Mouse (Mus musculus): ENCODE data around the gene Foxp1.
A peak's percentile ranks its signal among the peaks of the same experiment; 100 is the strongest.

Gene Foxp1

DNA sequence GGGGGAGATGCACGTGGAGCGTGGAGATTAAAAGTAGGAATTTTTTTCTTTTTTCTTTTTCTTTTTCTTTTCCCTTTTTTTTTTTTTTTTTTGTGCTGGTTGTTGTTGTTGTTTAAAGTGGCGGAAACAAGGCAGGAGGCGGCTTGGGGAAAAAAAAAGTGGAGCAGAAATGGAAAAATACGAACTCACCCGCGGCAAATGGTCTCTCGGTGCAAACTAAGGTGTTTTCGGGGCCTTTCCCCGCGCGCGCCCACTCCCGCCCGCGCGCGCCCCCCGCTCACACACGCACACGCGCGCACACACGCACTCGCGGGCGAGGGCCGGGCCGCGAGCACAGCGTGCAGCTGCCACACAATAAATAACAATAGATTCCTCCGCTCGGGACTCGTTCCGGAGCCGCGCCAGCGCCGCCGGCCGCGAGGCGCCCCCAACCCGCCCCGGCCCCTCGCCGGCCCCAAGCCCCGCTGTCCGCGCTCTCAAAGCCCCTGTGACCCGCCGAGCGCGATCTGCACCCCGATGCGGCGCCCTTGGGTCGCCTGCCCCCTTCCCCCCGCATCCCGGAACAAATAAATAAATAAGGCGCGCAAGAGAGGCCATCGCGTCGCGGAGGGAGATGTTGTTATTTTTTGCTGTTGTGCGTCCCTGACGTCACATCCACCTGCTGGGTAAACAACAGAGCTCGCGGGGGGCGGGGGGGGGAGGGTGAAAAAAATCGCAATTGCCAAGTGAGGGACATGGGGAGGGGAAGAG, at the start of gene Foxp1:
Gene Foxp1, minus strand, starts transcription at position 363 of the 750 bp plus-strand sequence.
- DNase-seq, result peak; percentile 81 to 83

DNA sequence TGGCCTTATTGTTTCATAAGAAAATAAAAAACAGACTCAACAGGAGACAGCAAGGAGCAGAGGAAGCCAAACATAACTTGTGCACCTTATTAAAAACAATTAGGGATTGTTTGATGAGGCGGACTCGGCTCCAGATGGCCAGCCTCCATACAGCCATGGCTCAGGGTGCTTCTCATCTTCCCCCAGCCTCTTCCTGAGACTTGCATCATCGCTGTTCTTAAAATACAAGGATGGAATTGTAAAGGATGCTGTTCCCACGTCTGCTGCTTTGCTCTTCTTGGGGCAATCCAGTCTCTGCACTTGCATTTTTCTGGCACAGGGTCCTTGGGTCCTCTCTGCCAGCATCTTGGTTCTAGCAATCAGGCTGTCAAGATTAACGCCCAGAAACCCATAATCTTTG, 49.5 kb upstream of the Foxp1 start:
- no peak for DNase-seq

DNA sequence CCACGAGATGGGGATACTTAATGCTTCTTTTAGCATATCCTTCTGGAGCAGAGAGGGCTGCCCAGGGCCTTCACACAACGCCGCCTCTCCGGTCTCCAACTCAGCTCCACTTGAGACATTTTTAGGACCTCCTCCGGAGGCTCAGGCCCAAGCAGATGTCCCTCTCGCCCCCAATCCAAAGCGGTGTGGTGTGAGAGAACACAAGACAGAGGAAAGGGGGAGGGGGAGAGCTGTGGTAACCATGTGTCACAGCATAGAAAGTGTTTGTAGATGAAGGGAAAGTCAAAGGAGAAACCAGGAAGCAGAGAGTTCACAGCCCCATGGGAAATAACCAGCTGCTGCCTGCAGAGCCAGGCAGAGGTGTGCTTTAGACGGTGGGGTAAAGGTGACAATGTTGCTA, 44.4 kb upstream of the Foxp1 start:
- no peak for DNase-seq

DNA sequence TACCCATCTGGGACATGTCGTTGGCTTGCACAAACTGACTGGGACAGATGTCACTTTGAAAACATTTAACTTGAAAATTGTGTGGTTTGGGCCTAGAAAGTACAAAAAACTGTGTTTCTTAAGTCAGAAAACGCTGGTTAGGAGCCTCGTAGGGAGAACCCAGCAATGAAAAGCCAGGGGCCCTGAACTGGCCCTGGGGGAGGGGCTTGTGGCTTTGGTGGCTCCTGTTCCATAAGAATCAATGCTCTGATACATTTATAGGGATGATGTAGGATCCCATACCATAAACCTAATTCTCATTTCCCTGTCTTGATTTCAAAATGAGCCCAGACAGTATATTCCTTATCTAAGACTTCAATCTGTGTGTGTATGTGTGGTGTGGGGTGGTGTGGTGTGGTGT, 42.2 kb upstream of the Foxp1 start:
- no peak for DNase-seq

DNA sequence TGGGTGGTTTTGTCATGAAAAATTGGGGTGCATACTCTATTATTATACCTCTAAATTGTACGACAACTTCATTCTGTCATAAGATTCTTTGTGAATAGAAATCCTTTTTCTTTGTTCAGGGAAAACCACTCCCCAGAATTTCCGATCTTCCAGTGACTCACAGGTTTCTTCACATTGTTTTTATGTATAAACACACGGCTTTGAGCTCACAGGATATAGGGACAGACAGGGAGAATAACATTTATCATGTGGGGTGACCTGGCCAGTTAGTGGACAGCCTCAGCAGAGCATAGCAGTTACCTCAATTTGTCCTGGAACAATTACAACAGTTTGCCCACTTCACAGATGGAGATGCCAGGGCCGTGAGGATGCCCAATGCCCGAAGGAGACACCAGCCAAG, 34.4 kb upstream of the Foxp1 start:
- DNase-seq, result no peak

DNA sequence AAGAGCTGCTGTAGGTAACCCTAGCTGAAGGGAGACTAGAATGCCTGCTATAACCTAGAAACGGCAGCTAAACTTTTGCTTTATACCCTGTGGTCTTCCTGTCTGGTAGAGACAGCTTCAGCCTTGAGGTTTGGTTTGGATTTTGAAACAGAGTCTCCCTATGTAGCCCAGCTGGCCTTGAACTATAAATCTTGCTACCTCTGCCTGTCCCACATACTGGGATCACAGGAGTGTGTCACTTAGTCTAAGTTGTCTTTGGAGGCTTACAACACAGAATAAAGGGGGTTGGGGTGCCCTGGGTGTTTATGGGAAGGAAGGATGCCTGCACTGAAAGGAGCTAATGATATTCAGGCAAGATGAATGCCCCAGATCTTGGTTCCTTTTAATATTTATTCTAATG, 30.3 kb upstream of the Foxp1 start:
- DNase-seq, result no peak

DNA sequence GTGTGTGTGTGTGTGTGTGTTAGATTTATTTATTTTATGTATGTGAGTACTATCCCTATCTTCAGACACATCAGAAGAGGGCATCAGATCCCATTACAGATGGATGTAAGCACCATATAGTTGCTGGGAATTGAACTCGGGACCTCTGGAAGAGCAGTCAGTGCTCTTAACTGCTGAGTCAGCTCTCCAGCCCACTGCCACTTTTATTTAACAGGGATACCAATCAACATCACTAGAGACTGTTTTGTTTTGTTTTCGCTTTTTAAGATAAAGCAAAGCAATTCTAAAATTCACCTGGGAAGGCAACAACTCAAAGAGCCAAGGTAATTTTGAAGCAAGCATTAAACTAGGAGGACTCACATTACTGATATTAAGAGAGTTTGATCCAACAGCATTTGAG, 23.9 kb upstream of the Foxp1 start:
- DNase-seq, result no peak

DNA sequence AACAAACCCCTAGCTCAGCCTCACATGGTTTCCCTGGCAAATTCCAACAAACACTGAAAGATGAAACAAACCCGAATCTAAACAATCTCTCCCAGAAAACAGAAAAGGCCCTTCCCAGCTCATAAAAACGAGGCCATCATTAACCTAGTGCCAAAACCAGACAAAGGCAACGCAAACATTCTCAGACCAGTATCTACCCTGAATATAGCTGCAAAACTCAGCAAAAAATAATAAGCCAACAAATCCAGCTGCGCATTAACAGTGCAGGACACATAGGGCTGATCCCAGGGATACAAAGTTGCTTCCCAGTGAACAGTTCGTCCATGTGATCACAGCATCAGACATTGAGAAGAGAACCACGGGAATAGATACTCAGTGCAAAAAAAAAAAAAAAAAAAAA, 22.9 kb upstream of the Foxp1 start:
- no peak for DNase-seq

DNA sequence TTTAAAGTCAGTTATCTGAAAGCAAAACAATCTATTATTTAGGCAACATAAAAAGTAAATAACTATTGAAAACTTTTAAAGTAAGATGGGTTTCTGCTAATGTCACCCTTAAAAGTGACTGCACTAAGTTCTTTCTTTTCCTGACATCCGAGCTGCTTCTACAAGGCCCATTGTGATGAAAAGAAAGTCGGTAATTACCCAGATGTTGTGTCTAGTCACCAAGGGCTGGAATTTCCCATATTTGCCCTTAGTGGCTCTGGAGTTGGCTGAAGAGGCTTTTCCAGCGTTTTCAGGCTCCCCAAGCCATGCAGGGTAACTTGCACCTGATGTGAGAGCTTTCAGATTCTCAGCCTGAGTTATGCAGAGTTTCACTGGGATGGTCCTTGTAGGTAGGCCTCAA, 18.6 kb upstream of the Foxp1 start:
- no peak for DNase-seq

DNA sequence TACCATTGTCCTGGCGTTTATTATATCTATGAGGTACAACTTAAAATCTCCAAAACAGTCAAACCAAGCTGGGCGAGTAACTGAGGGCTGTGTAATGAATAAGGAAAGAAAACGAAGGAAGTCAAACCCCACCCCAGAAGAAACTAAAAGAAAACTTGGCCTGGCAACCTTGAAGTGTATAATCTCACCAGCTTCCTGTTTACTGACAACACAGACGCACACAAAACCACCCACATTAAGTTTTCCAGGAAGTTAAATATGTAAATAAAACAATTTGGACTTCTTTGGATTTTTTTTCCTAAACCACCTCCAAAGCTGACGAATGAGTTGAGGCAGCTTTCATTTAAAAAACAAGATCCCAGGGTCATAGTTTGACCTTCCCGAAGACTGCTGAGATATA, 18.1 kb upstream of the Foxp1 start:
- DNase-seq, result no peak

DNA sequence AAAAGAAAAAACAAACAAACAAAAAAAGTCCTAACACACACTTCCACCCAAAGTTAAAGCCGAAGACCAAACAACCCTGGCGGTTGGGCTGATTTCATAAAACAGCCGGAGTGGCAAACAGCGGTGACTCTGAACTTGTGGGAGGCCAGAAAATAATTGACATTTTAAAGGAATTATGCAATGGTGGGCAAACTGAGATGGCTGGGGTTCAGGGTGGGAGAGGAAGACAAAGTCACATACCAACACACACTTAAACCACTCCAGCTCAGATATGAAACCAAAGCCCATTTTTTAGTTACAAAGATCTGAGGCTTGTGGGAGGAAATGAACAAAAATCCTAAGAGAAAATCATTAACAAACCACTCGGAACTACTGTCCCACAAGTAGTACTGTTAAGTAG, 17.6 kb upstream of the Foxp1 start:
- no peak for DNase-seq

DNA sequence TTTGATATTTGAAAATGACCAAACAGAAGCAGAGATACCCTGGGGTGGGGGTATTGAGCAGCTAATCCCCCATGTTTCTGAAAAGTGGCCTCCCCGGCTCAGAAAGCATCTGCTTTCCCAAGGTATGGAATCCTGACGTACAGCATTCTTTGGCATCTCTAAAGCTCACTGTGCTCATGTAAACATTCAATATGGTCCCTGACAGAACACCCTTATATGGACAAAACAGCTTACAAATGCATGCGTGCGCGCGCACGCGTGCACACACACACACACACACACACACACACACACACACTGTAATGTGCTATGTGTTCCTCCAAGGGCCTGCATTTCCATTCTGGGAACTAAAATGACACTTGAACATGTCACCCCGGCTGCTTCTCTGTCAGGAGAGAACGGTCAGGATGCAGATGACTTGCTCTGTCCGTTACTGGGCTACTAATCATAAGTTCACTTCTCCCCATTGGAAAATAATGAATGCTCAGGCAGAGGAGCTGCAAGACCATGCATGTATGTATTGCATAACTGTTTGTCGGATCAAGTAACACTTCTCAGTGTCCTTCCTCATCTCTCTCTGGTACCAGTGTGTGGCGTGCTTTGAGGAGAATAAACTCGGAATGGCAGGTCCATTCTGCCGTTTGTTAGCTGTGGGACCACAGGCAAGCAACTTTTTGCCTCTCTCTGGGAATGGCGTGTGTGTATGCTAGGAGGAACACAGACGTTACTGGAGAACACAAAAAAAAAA, 15.8 kb upstream of the Foxp1 start:
- no peak for DNase-seq

DNA sequence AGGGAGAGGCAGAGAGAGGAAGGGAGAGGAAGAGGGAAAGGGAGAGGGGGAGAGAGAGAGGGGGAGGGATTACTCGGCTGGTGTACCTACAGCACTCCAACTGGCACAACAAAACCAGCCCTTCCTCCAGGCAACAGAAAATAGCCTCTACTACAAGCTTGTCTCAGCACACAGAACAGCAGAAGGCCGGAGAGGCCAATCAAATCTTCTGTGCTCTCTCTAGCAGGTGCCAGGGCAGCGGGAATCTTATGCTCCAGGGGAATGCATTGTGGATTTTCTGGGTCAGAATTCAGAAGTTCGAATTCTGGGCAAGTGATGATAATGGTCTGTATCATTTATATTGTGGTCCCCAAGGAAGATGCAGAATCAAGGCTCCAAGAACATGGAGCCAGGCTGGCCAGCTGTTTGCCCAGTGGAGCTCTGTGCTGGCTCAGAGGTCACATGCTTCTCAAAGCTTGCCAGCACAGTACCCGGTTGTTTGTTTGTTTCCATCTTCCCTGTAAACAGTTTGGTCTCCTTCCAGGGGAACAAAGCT, 11.8 kb upstream of the Foxp1 start:
- no peak for DNase-seq

DNA sequence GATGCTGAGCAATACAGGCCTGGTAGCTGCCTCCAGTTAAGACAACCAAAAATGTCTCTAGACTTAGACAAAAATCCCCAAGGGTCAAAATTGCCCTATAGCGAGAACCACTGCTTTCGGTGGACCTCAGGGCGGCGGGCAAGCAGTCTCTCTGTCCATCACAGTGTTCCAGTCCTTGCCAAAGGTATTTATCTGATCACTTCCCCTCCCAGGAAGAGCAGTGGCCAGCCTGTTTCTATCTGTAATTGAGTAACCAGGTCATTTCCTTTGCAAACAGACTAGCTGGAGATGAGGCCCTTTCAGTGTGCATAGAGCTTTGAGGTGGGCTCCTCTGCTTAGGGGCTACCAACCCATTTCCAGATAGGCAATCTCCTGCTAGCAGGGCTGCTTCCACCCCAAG, 9.9 kb upstream of the Foxp1 start:
- DNase-seq, result no peak

DNA sequence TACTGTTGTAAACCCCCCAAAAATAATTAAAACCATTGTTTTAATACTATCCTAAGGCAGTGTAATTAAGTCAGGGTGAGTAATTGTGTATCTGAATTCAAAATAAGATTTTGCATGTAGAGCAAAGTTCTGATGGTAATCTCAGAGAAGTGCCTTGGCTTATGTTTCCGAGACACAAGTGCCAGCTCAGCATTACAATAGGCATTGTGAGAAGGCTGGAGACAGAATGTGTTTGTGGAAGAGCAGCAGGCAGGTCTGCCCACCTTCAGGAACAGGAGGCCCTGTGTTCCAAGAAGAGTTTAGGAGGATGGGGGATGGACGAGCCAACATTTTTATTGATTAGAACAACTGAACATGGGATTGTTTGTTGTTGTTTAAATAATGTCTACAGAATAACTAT, 6.5 kb upstream of the Foxp1 start:
- DNase-seq, result no peak

DNA sequence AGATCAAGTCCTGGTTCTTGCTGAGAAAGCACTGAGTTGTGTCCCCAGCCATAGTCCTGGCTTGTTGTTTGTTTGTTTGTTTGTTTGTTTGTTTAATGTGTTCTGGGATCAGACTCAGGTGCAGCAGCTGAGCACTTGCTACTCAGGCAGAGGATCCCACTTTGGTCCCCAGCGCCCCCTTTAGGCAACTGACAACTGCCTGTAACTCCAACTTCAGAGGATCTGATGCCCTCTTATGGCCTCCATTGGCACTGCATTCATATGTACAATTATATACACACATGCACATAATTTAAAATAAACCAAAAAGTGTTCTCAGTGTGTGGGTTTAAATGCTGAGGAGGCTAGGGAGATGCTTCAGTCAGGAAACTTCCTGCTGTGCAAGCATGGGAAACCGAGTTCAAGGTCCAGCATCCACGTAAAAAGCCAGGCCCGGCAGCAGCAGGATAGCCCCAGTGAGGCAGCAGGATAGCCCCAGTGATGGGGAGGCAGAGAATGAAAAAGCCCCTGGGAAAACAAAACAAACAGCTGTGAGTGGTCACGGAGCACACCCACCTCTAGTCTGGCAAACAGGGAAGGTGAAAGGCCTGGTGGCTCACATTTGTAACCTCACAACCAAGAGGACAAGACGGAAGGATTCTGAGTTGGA, 5.1 kb upstream of the Foxp1 start:
- no peak for DNase-seq

DNA sequence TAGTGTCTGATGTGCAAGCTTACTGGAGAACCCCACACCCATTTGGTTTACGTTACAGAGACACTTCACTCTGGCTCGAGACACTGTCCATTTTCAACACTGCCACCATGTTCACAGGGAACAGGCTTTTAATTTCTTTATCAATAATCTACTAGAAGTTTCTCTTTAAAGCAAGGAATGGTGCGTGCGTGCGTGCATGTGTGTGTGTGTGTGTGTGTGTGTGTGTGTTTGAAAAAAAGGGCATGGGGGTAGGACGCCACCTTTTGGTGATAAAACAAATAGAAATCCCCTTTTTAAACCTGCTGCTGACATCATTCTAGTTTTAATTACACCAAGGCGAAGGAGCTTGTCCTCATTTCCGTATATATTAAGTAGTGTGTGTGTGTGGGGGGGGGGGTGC, 2.8 kb upstream of the Foxp1 start:
- peak in 1 of 2 experiments; percentile 31 for DNase-seq

DNA sequence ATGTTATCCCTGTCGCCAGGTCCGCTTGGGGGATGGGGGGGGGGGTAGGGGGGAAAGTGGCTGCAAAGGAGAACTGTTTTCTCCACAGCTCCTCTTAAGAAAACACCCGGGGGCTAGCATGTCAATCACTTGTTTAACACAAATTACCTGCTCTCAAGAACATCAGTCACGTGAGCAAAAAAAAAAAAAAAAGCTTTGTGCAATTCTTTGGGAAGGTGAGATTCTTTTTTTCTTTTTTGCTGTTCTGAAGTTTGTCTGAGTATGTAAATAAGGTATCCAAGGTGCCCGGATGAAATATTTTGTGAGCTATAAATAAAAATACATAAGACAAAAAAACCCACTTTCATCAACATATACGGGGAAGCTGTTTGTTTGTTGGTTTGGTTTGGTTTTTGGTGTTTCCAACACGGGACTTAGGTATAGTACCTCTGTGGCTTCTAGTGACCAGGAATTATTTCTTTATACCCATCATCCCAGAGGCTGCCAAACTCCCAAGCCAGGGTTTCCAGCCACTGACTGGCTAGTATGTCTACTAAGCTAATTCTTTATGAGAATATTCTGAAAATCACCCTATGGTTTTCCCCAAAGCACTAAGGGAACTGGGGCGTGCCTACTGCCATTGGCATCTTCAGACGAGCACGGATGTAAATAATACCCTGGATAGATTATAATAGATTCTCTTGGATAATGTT, 1.3 kb upstream of the Foxp1 start:
- DNase-seq, result peak in 1 of 2 experiments; percentile 35

DNA sequence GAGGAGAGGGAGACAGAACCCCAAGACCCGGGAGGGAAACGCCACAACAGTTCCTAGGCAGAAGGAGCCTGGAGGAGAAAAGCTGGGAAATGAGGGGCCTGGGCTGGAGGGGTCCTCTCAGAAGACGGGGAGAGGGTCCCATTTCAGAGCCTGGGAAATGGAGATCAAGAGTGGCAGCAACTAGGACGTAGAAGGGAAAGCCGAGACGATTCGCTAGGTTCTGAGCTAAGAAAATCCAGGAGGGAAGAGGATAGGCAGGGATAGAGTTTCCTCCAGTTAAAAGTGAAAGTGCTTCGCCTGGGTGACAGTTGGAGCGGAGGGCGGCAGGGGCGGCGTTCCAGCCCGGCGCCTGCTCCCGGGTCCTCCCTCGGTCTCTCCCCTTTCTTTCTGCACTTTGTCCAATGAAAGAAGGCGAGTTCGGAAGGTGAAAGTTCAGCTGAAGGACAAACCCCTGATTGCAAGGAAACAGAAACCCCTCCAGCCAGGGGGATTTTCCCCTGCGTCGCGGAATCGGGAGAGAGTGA, 650 bp upstream of the Foxp1 start:
- peak; percentile 82 to 85 for DNase-seq

DNA sequence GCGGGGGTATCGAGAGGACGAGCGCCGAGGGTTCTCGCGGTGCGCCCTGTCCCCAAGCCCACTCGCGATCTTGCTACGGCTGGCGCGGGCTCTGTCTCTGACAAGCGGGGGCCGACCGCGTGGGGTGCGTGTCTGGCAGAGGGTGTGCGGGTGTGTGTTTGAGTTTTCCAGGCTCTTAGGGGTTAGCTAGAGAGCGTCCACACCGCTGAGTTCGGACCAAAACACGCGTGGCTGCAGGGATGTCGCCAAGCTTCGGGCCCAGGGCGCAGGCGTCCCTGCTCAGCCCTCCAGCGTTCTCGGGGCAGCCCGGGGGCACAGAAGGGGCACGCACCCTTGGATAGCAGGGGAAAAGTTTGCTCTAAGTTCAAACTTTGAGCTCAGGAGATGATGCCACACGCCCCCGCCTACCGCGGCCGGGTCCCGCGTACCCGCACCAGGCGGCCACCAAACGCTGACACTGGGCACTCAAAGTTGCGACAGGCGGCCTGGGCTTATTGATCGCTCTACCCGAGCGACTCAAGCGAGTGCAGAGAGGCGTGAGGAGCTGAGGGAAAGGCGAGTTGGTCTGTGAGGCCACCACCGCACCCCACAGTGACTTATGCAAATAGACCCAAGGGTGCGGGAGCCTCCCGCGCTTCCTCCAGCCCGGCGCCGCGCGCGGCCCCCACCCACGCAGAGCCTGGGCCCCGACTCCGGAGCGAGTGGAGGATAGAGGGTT, 721 bp downstream of the Foxp1 start:
- DNase-seq, result peak in 1 of 2 experiments; percentile 29

DNA sequence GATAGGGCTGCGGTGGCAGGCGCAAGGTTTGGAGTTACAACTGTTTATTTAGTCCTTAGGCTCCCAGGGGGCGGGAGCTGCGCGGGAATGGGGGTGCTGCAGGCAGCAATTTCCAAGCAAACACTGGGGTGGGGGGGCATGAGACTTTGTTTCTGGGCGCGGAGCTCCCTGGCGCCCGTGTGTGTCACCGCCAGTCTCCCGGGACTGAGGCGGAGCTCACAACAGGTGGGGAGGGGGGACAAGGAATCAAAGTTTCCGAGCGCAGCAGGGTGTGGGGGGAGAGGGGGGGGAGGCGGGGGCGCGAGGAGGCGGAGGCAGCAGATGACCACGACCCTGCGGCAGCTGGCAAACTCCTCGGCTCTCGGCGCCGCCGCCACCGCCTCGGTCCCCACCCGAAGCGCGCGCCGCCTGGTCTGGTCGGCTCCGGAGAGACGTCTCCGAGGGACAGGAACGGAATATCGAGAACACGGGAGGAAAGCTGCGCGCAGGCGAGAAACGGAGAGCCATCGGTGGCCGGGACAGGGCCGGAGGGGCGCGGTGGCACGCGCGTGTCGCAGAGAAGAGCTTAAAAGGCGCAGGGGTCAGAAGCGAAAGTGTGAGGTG, 1.4 kb downstream of the Foxp1 start:
- peak; percentile 29 to 41 for DNase-seq

DNA sequence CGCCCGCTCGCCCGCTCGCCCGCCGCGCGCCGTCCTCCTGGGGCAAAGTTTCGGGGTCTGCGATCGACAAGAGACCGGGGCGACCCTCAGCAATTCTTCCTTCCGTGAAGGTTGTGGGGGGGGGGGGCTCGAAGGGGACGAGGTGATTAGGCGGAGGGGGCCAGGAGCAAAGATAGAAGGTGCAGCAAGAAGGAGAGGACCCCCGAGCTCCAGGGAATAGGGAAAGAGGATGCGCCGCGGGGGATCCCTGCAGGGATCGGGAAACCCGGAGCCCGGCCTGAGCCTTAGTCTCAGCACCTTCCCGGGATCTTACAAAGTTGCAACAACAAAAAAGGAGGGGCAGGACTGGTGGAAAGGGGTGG, 1.9 kb downstream of the Foxp1 start:
- DNase-seq, result no peak

All from kidney, adult 8-10 months (tissue).